Mouse (Mus musculus): Measurements from ENCODE around the gene Copg1. TPM values are rescaled to one million over a fixed set of nuclear protein-coding genes. Genes with fewer than 3 reads are reported as not detected.

Gene Copg1
- polyA plus RNA-seq, 2 experiments: 135 to 177 TPM

DNA sequence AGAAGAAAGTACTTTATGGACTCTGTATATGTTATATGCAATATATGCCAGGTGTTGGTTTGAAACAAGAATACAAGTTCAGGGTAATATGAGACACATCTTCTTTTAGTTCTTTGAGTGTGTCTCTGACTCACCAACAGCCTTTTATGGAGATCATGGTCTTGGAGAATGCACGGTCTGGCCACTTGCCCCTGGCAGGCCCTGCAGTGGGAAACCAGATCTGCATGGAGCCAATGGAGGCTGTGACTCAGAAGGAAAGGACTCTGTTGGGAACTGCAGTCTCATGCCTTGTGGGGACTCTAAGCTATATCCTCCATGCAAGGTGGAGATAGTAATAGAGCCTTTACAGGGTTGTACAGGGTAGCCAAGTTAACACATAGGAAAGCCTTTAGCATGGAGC, 12.5 kb upstream of the Copg1 start:
- H3K9me3 ChIP-seq (ENCODE audit: control insufficient read depth, low read length): no peaks in the 10 kb centered on the region
- WGBS: 67% methylated on average over 1 of the region's 1 CpGs
- no peak for DNase-seq (ENCODE audit: low spot score)
- no peak for ATAC-seq (ENCODE audit: low FRiP score, low read depth)
- H3K9ac ChIP-seq (ENCODE audit: low read depth, low read length, severe bottlenecking): no peak overlapping the region
- TF ChIP-seq POLR2A (IDR thresholded peaks at IDR 0.05; ENCODE audit: borderline replicate concordance, extremely low read depth, insufficient read depth, insufficient read length): no peak
- H3K4me3 ChIP-seq (replicated peaks; ENCODE audit: low read length): no peak overlapping the region
- no peaks in the 10 kb centered on the region for H3K36me3 ChIP-seq (ENCODE audit: control insufficient read depth, insufficient read depth, low read length)
- H3K4me1 ChIP-seq (ENCODE audit: control insufficient read depth, insufficient read depth, low read length): no peaks in the 10 kb centered on the region
- no peak overlapping the region for H3K4me2 ChIP-seq (replicated peaks; ENCODE audit: low read depth, low read length, severe bottlenecking)
- H3K27ac ChIP-seq (replicated peaks; ENCODE audit: low read depth, low read length): no peak overlapping the region
- H3K27me3 ChIP-seq (ENCODE audit: control insufficient read depth, insufficient read depth, low read length): no peaks in the 10 kb centered on the region

DNA sequence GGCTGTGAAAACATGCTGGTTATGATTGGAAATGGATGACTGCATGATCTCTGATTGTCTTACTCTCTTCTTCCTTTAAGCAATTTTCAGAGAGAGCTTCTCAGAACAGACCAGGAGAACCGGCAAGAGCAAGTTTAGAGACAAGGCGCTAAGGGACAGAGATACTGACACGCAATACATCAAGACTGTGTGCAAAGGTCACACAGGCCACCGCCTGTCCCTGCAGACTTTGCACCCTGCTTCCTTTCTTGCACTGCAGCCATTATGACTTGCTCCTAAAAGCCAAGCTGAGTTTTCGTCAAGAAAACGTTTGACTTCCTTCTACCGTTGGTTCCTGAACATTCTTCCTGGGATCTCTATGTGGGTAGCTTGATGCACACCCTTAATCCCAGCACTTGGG, 12.1 kb upstream of the Copg1 start:
- H3K27me3 ChIP-seq (ENCODE audit: control insufficient read depth, insufficient read depth, low read length): no peaks in the 10 kb centered on the region
- H3K27ac ChIP-seq (replicated peaks; ENCODE audit: low read depth, low read length): no peak overlapping the region
- H3K4me1 ChIP-seq (ENCODE audit: control insufficient read depth, insufficient read depth, low read length): no peaks in the 10 kb centered on the region
- ATAC-seq (ENCODE audit: low FRiP score, low read depth) (no peak), DNase-seq (ENCODE audit: low spot score) (no peak)
- H3K9me3 ChIP-seq (ENCODE audit: control insufficient read depth, low read length): no peaks in the 10 kb centered on the region
- WGBS: 87% methylated on average over 7 of the region's 7 CpGs
- no peak for TF ChIP-seq POLR2A (IDR thresholded peaks at IDR 0.05; ENCODE audit: borderline replicate concordance, extremely low read depth, insufficient read depth, insufficient read length)
- no peak overlapping the region for H3K4me2 ChIP-seq (replicated peaks; ENCODE audit: low read depth, low read length, severe bottlenecking)
- H3K4me3 ChIP-seq (replicated peaks; ENCODE audit: low read length): no peak overlapping the region
- no peak overlapping the region for H3K9ac ChIP-seq (ENCODE audit: low read depth, low read length, severe bottlenecking)
- no peaks in the 10 kb centered on the region for H3K36me3 ChIP-seq (ENCODE audit: control insufficient read depth, insufficient read depth, low read length)

DNA sequence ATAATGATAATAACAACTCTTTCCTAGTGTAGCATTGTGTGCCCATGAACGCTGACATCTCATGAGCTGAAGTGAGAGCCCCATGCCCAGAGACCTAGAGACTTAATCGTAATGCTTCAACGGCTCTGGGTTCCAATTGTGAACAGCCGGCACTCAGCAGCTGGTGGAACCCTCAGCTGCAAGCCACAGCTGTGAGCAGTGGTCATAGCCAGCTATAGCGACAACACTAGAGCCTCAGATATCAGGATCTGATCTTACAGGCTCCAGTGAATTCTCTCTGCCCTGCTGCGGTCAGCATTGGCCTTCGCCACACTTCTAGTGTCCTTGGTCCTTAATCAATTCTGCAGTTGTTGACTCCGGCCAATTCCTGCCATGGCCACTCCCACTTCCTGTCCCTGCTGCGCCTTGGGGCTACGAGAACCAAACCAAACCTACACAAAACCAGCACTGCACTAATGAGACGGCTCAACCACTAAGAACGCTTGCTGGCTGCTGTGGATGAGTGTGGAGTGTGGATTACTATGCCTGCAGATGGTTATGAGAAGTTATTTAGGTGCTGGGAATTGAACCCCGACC, 11.5 kb upstream of the Copg1 start:
- no peaks in the 10 kb centered on the region for H3K27me3 ChIP-seq (ENCODE audit: control insufficient read depth, insufficient read depth, low read length)
- H3K4me3 ChIP-seq (replicated peaks; ENCODE audit: low read length): no peak overlapping the region
- no peaks in the 10 kb centered on the region for H3K36me3 ChIP-seq (ENCODE audit: control insufficient read depth, insufficient read depth, low read length)
- H3K9ac ChIP-seq (ENCODE audit: low read depth, low read length, severe bottlenecking): no peak overlapping the region
- no peak for ATAC-seq (ENCODE audit: low FRiP score, low read depth)
- H3K27ac ChIP-seq (replicated peaks; ENCODE audit: low read depth, low read length): no peak overlapping the region
- no peaks in the 10 kb centered on the region for H3K9me3 ChIP-seq (ENCODE audit: control insufficient read depth, low read length)
- no peaks in the 10 kb centered on the region for H3K4me1 ChIP-seq (ENCODE audit: control insufficient read depth, insufficient read depth, low read length)
- DNase-seq (ENCODE audit: low spot score): no peak
- no peak overlapping the region for H3K4me2 ChIP-seq (replicated peaks; ENCODE audit: low read depth, low read length, severe bottlenecking)
- WGBS: 66% methylated on average over 13 of the region's 13 CpGs
- no peak for TF ChIP-seq POLR2A (IDR thresholded peaks at IDR 0.05; ENCODE audit: borderline replicate concordance, extremely low read depth, insufficient read depth, insufficient read length)

DNA sequence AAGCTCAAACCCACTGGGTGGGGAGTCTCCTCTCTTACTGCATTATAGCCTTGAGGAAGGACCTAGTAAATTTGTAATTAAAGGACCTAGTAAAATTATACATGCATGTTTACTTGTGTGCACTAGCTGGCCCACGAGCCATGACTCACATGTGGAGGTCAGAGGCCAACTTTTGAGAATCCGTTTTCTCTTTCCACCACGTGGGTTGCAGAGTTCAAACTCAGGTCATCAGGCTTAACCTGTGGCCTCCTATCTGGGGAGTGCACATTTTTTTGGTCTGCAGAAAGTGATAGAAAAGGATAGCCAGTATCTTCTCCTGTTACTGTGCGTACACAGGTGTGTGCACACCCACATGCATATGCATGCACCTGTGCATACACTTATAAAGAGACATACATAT, 8.6 kb upstream of the Copg1 start:
- Histone ChIP-seq H3K4me3 (replicated peaks; ENCODE audit: low read length) (no peak overlapping the region), H3K9ac (ENCODE audit: low read depth, low read length, severe bottlenecking) (no peak overlapping the region), H3K9me3 (ENCODE audit: control insufficient read depth, low read length) (no peaks in the 10 kb centered on the region), H3K4me2 (replicated peaks; ENCODE audit: low read depth, low read length, severe bottlenecking) (no peak overlapping the region), H3K36me3 (ENCODE audit: control insufficient read depth, insufficient read depth, low read length) (no peaks in the 10 kb centered on the region), H3K4me1 (ENCODE audit: control insufficient read depth, insufficient read depth, low read length) (no peaks in the 10 kb centered on the region), H3K27ac (replicated peaks; ENCODE audit: low read depth, low read length) (no peak overlapping the region), H3K27me3 (ENCODE audit: control insufficient read depth, insufficient read depth, low read length) (no peaks in the 10 kb centered on the region)
- TF ChIP-seq POLR2A (IDR thresholded peaks at IDR 0.05; ENCODE audit: borderline replicate concordance, extremely low read depth, insufficient read depth, insufficient read length): no peak
- 29% methylated on average over 4 of the region's 4 CpGs for WGBS
- ATAC-seq (ENCODE audit: low FRiP score, low read depth) (no peak), DNase-seq (ENCODE audit: low spot score) (no peak)

DNA sequence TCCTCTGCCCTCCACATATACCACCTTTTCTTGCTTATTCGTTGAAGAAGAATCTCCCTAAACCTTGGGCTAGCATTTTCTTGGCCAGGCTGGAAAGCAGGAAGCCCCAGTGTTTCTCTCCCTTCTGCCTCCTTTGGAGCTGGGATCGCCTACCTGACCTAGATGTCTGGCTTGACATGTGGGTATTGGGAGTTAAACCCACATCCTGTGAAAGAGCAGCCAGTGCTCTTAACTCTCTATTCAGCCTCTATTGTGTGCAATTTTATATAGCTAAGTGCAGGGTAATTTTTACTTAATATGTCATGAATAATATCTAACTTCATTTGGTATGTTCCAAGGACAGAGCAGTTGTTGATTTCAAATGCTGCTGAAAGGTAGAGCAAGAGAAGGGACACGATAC, 8.0 kb upstream of the Copg1 start:
- no peak for ATAC-seq (ENCODE audit: low FRiP score, low read depth)

DNA sequence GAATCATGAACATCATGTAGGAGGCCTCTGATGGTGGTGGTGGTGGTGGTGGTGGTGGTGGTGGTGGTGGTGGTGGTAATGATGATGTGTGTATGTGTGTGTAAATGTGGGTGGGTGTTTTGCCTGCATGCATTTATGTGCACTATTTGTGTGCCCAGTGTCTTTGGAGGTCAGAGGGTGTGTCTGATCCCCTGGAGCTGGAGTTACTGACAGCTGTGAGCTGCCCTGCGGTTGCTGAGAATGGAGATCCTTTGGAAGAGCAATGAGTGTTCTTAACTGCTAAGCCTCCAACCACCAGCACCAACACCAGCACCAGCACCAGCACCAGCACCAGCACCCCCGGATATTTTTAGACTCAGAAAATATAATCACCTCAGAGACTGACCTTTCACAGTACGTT, 5.4 kb upstream of the Copg1 start:
- H3K9ac ChIP-seq (ENCODE audit: low read depth, low read length, severe bottlenecking): no peak overlapping the region
- 72% methylated on average over 3 of the region's 3 CpGs for WGBS
- ATAC-seq (ENCODE audit: low FRiP score, low read depth) (no peak), DNase-seq (ENCODE audit: low spot score) (no peak)
- no peak overlapping the region for H3K27ac ChIP-seq (replicated peaks; ENCODE audit: low read depth, low read length)
- H3K4me3 ChIP-seq (replicated peaks; ENCODE audit: low read length): no peak overlapping the region
- no peak for TF ChIP-seq POLR2A (IDR thresholded peaks at IDR 0.05; ENCODE audit: borderline replicate concordance, extremely low read depth, insufficient read depth, insufficient read length)
- H3K4me1 ChIP-seq (ENCODE audit: control insufficient read depth, insufficient read depth, low read length): no peaks in the 10 kb centered on the region
- no peaks in the 10 kb centered on the region for H3K27me3 ChIP-seq (ENCODE audit: control insufficient read depth, insufficient read depth, low read length)
- no peaks in the 10 kb centered on the region for H3K36me3 ChIP-seq (ENCODE audit: control insufficient read depth, insufficient read depth, low read length)
- H3K9me3 ChIP-seq (ENCODE audit: control insufficient read depth, low read length): no peaks in the 10 kb centered on the region
- H3K4me2 ChIP-seq (replicated peaks; ENCODE audit: low read depth, low read length, severe bottlenecking): no peak overlapping the region

More for the DNA sequence above, 8.0 kb upstream of the Copg1 start:
- H3K4me3 ChIP-seq (replicated peaks; ENCODE audit: low read length): no peak overlapping the region
- no peaks in the 10 kb centered on the region for H3K27me3 ChIP-seq (ENCODE audit: control insufficient read depth, insufficient read depth, low read length)
- no peaks in the 10 kb centered on the region for H3K4me1 ChIP-seq (ENCODE audit: control insufficient read depth, insufficient read depth, low read length)
- no peak overlapping the region for H3K27ac ChIP-seq (replicated peaks; ENCODE audit: low read depth, low read length)
- WGBS: 70% methylated on average over 3 of the region's 3 CpGs
- H3K9ac ChIP-seq (ENCODE audit: low read depth, low read length, severe bottlenecking): no peak overlapping the region
- no peak for TF ChIP-seq POLR2A (IDR thresholded peaks at IDR 0.05; ENCODE audit: borderline replicate concordance, extremely low read depth, insufficient read depth, insufficient read length)
- H3K9me3 ChIP-seq (ENCODE audit: control insufficient read depth, low read length): no peaks in the 10 kb centered on the region
- no peaks in the 10 kb centered on the region for H3K36me3 ChIP-seq (ENCODE audit: control insufficient read depth, insufficient read depth, low read length)
- no peak for DNase-seq (ENCODE audit: low spot score)
- H3K4me2 ChIP-seq (replicated peaks; ENCODE audit: low read depth, low read length, severe bottlenecking): no peak overlapping the region
